Mouse (Mus musculus) megakaryocyte, embryonic 14.5 days (primary cell): ENCODE results near the gene Abcb11.

Experiments
- FLI1 ChIP-seq: IDR thresholded peaks from 2 replicates; pipeline ENCODE4 v1.6.1; 2012; ENCODE audit warnings: low read length, inconsistent platforms, mixed read lengths
- GATA1 ChIP-seq: IDR thresholded peaks from 3 replicates; pipeline ENCODE4 v1.6.1; 2012; ENCODE audit warnings: mixed read lengths, low read length, inconsistent platforms, borderline replicate concordance

DNA sequence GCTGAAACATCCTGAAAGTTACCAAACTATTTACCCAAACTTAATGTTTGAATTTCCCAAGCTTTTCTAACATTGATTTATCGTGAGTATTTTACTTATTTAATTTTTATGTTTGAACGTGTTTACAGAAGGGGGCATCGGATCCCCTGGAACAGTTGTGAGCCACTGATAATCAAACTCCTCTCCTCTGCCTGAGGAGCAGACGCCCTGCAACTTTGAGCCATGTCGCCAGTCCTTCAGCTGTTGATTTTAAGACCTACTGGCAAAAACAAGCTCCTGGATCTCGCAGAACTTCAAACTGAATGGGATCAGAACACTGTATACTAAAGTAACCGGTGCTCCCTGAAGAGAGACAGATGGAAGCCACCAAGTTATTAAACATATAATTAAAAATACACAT is 135.9 kb downstream of the Abcb11 start:
- TF ChIP-seq GATA1 = no peak
- no peak for TF ChIP-seq FLI1
